Mouse (Mus musculus) mouse embryonic stem cell (cell line): ENCODE data around the gene Serpine1.
"Not testable (repeated sequence)": the region's sequence is repeated elsewhere in the genome, so short reads cannot be mapped to it uniquely, and the experiment has no call there.

Experiments
- in situ Hi-C, 2 experiments: fragments of 300-500 bp; cut with MboI; formaldehyde crosslinking; loops; 1 replicate in 1 of 2; 3 replicates in 1 of 2; pipeline ENCODE4 v1.14.3; 2019 to 2020; ENCODE audit warnings: low sequenced_read_pairs in 2 of 2, low pct_unique_long_range_greater_than_20kb in 1 of 2, mixed read lengths in 1 of 2; ENCODE audit not compliant: unreplicated experiment in 1 of 2

Serpine1 gene

DNA sequence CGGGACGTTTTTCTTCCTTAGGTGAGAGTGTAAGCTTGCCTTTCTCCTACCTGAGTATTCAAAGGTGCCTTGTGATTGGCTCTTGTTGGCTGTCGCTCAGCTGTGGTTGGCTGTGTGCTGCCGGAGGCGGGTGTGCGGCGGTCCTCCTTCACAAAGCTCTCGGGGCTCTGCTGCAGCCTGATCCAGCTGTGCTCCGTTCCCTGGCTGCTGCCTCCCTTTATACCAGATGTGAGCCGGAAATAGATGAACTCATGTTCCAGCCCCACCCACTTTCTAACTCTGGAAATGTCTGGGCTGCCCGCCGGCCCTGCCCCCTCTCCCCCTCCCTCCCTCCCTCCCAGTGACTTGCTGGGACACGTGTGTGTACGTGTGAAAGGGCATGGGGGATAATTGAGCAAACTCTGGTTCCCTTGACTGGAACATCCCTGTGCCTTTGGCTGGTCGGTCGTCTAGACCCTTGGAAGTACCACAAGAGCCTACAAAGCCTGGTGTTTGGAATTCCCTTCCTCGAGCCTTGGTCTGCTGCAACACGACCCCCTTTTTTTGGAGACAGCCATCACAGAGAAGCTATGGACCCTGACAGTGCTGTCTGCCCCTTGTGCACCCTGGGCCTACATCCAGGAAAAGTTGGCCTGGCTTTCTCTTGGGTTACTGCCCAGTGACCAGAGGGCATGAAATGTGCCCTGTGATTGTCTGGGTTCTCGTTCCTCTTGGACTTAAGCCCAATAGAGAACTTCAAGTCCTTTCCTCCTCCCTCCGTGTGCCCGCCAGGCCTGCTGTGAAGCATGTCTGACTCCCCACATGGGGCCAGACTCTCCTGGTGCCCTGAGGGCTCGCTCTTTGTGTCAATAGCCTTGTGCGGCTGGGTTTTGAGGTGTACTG, at the start of gene Serpine1:
TSS of gene Serpine1 (minus strand) at position 190 of the 882 bp plus-strand sequence.
- in situ Hi-C loops, result no loop called here

- in situ Hi-C loops, result no loop called here
These were observed 49.2 kb upstream of the Serpine1 start for GRCm38 (mm10) chr5:137121280-137121679.

DNA sequence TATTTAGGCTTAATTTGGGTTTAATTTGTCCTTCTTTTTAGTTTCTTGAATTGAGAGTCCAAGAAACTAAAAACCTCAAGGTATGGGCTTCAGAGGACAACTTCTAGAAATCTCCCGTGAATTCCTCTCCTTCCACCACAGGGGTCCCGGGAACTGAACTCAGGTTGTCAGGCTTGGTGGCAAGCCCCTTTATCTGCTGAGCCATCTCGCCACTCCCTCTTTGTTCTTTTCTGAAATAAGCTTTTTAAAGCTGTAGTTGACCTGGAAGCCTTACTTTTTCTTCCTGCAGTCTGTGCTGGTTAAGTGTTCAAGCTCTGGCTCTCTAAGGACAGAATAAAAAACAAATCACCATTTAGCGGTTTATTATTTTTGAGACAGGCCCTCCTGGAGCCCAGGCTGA, 46.8 kb upstream of the Serpine1 start:
- in situ Hi-C loops, result no loop called here

- in situ Hi-C loops, result not testable (repeated sequence)
These were observed 45.9 kb upstream of the Serpine1 start for GRCm38 (mm10) chr5:137117994-137118393.

GRCm38 (mm10) chr5:137116987-137117386, 44.9 kb upstream of the Serpine1 start:
- in situ Hi-C loops, result no loop called here

DNA sequence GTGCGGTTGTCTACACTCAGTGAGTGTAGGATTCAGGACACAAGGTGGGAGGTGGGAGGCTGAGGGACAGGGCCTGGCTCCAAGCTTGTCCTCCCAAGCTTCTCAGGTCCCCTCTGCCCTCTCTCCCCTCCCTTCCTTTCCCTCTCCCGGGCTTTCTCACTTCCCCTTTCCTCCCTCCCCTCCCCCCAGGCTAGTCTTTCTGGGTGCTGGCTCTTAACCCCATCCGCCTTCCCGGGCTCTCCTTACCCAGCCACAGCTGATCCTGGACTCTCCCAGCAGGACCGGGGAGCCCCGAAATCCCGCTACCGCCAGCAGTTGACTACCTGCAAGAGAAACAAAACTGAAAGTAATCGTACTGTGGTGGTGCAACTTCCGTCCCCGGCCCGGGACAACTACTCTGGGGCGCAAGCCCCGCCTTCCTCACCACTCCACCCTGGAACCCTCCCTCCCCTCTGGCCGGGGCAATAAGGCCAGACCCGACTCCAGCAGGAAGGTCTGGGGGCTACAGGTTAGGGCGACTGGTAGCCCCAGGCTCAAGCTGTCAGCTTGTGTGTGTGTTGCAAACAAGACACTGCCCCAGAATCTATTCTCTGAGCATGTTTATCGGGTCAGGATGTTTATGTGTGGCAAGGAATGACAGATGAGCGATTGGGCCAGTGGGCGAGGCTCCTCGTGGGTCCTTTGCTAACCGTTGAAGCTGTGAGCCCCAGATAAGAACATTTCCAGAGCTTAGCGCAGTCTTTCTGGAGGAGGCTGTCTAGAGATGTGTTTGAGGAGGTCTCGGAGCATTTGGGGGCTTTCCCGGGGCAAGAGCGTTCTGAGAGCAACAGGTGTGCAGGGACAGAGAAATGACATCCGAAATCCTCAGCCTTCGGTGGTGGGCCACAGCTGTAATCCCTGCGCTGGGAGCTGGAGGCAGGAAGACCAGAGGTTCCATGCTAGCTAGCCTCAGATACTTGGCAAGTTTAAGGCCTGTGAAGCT, 44.1 kb upstream of the Serpine1 start, which contains the start of gene Trim56:
TSS of gene Trim56 (minus strand) at position 344 of the 982 bp plus-strand sequence.
- in situ Hi-C loops, result no loop called here

DNA sequence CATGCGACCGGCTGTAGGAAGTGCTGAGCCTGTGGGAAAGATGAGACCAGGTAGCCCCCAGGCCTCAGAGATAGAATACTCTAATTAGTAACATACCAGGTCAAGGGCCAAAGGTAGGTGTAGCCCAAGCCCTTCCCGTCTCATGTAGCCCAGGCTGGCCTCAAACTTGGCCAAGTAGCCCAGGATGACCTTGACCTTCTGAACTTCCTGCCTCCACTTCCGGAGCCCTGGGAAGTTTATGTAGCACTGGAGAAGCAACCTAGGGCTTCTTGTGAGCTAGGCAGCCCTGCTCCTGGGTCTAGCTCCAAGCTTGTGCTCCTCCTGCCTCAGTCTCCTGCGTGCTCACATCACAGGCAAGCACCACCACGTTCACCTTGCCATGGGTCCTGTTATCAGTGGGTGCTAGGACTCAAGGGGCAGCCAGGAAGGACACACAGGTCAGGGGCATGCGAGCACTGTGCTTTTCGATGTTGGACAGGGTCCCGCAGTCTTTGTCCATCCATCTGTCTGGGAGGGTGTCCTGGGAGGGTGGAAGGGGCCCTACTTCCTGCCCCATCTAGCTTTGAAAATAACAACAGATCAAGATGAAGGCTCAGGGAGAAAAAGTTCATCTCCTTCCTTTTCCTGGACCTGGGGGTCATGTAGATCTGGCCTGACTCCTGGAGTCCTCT, 43.0 kb upstream of the Serpine1 start:
- in situ Hi-C loops, result no loop called here

DNA sequence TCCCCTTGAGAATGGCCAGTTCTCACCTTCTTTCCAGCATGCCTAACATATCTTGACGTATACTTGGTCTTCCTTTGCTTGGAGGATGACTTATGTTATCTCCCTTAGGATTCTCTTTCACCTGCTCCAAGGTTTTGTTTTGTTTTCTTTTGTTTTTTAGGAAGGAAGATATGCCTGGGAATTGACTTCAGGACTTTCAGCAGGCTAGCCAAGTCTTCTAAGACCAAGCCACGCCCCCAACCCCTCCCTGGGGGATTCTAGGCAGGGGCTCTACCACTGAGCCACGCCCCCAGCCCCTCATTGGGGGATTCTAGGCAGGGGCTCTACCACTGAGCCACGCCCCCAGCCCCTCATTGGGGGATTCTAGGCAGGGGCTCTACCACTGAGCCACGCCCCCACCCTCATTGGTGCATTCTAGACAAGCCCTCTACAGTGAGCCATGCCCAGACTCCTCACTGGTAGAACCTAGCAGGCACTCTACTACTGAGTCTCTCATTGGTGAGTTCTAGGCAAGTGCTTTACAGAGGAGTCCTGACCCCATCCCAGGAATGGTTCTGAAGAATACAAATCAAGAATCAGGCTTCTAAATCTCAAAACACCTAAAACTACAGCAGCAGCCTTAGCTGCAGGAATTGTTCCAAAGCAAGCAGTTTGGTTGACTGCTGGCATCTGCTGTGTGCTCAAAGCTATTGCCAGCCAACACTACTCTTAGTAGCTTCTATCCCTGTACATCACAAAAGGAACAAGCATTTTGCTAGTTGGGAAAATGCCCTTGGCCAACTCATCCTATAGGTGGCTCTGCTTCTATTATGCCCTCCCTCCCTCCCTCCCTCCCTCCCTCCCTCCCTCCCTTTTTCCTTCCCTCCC, 39.7 kb upstream of the Serpine1 start:
- in situ Hi-C loops, result no loop called here

- in situ Hi-C loops, result no loop called here
These were observed 38.8 kb upstream of the Serpine1 start for GRCm38 (mm10) chr5:137110863-137111262.

- in situ Hi-C loops, result loop anchor here in 1 of 2 experiments (5.0 to 10.0 kb wide), 2 partner anchors 83 to 185 kb away; partner anchors contain the start of gene Vgf
These were observed 38.0 kb upstream of the Serpine1 start for GRCm38 (mm10) chr5:137109941-137110593.

DNA sequence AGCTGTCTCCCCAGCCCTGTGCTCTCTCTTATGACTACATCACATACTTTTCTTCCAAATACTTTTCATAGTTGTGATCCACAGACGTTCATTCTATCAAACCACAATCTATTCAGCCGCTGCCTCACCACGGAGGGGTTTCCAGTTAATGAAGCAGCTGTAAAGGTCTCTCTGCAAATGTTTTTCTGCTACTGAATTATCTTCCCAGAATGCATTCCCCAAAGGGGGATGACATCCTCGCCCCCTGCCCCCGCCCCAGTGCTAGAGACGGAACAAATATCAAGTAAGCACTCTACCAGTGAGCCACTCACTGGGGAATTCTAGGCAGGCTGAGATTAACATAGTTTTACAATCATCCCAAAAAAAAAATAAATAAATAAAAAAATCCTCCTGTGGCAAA, 36.0 kb upstream of the Serpine1 start:
- in situ Hi-C loops, result loop anchor here in 1 of 2 experiments (5.0 to 10.0 kb wide), 2 partner anchors 81 to 183 kb away; partner anchors contain the start of gene Vgf

DNA sequence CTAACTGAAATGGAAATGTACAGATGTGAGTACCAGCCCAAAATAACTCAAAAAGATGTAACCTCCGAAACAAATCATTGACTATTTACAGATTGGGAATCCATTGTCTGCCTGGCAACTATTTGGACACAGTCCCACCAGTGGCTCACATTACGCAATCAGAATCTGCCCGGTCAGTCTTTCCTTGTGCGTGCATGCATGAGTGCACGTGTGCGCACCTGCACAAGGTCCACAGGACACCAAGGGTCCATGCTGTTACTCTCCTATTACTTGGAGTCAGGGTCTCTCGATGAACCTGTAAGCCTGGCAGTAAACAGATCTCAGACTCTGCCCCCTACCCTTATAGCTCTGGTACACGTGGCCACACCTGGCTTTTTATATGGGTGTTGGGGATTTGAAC, 35.6 kb upstream of the Serpine1 start:
- in situ Hi-C loops, result loop anchor here in 1 of 2 experiments (5.0 to 10.0 kb wide), 2 partner anchors 80 to 183 kb away; partner anchors contain the start of gene Vgf

- in situ Hi-C loops, result loop anchor here in 1 of 2 experiments (5.0 to 10.0 kb wide), 2 partner anchors 80 to 182 kb away; partner anchors contain the start of gene Vgf
These were observed 35.0 kb upstream of the Serpine1 start for GRCm38 (mm10) chr5:137107024-137107423.

- in situ Hi-C loops, result loop anchor here in 1 of 2 experiments (5.0 to 10.0 kb wide), 2 partner anchors 79 to 182 kb away; partner anchors contain the start of gene Vgf
These were observed 34.4 kb upstream of the Serpine1 start for GRCm38 (mm10) chr5:137106434-137106833.

- in situ Hi-C loops, result loop anchor here in 1 of 2 experiments (10.0 kb wide), 1 partner anchor 179 kb away; no protein-coding TSS in a partner anchor
These were observed 31.9 kb upstream of the Serpine1 start for GRCm38 (mm10) chr5:137103969-137104368.
